Mouse (Mus musculus) megakaryocyte progenitor cell, adult 5-6 weeks (primary cell): ENCODE measurements around the gene Sh3gl3. TPM values are rescaled to one million over a fixed set of nuclear protein-coding genes. Genes with fewer than 3 reads are reported as not detected.

Experiments used
- ATAC-seq: replicated peaks from 2 replicates; pipeline ENCODE4 v1.8.0; 2016; ENCODE audit warnings: mild to moderate bottlenecking, moderate TSS enrichment, inconsistent platforms; ENCODE audit not compliant: poor library complexity
- total RNA-seq, 2 experiments: library from RNA; stranded (forward) in 1 of 2; stranded (reverse) in 1 of 2; fragments of 157-497, 149-512 nt in 1 of 2; fragments of 200-1000 nt in 1 of 2; gene quantifications; 2 replicates each; pipeline versions ENCODE4 v1.2.3 to v1.2.4; 2015 to 2017

Gene Sh3gl3
- not detected in 2 replicates for total RNA-seq (2015)
- not detected in 2 replicates for total RNA-seq (2017)

DNA sequence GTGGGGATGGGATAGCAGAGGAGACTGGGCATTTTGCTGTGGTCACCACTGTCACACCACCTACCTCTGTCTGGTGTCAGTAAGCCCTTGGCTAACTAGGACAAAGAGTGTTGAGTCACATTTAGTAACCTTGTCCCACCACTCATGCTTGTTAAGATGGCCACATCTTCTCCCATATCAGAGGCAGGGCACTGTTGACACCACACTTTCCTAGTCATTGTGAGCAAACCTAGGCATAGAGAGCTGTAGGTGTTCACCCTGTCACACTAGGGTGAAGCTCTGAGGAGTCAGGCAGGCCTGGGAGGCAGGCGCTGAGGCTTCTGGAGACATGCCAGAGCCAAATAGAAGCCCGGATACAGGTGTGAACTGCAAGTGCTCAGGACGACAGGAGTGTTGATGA, at the start of gene Sh3gl3:
Gene Sh3gl3, plus strand, starts transcription at position 301 of the 400 bp plus-strand sequence.
- no peak for ATAC-seq

DNA sequence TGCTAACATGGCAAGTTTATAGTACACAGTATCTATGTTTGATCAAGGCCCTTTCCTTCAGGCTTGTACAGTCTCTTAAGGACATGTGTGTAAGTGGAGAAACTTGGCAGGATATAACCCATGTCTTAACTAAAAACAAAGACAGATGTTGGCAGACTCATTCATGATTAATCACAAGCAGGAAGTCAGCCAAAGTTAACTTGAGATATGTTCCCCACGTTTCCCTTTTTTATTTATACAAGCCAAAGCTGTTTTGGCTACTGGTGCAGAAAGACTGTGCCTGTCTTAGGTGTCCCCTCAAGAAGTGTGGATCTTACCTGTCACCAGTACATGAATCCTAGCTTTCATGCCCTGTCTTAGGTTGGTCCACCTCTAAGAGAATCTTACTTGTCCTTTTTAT, 35.4 kb upstream of the Sh3gl3 start:
- ATAC-seq = no peak

DNA sequence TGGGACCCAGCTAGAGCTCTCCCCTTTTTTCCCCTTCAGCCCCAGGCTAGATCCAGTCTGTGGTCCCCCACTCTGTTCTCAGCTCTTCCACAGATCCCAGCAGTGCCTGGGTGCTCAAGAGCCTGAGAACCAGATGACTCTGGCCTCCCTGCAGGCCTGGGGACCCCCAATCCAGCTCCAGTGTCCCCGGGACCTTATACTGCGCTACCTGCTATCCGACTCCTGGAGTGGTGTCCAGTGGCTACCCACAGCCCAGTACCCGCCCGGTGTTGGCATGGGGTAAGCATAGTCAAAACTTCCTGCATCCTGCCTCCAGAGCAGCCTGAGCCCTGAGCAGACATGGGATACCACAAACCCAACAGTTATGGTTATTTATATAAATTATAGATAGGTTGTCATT, 26.5 kb upstream of the Sh3gl3 start:
- no peak for ATAC-seq

DNA sequence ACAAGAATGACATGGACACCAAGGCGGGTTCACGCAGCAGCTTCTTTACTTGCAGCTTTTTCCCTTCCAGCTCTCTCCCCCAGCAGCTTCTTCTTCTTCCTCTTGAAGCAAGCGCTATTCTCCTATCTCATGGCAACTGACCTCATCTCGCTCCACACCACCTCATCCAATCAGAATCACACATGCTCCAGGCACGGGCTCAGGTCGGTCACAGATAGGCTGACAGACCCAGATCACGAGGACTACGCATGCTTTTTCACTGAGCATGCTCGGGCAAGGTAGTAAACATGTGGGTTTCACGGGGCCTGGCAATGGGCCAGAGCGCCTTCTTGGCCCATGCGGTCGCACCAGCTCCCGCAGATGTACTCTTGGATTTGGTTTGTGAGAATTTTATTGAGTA, 9.0 kb upstream of the Sh3gl3 start:
- ATAC-seq = no peak

DNA sequence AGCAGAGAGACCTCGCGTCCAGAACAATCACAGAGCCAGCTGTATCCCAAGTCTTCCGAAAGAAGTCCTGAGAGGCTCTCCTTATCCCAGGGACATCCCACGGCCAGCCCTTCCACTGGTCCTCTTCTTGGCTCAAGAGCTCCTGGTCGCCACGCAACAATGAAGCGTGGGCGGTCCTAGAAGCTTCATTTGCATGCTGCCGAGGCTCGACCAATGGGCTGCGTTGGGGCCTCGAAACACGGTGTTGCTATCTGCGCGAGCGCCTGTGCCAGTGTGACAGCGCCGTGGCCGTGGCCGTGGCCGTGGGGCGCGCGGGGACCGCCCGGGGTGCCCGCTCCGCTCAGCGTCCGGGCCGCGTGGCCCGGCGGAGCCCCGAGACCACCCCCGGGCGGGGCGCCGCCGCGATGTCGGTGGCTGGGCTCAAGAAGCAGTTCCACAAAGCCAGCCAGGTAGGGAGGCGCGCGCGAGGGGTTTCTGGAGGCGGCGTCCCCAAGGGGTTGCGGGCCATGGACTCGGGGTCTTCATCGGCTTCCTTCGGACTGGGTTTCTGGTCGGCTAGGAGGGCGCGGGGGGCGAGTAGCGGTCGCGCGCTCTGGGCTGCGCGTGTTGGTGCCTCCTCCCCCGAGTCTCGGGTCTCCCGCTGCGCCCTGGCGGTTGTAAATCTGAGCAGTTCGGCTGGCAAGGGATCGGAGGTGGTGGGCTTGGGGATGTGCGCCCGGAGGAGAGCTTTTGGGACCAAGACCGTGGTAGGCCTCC, 1.1 kb downstream of the Sh3gl3 start:
- peak; percentile 88 for ATAC-seq

DNA sequence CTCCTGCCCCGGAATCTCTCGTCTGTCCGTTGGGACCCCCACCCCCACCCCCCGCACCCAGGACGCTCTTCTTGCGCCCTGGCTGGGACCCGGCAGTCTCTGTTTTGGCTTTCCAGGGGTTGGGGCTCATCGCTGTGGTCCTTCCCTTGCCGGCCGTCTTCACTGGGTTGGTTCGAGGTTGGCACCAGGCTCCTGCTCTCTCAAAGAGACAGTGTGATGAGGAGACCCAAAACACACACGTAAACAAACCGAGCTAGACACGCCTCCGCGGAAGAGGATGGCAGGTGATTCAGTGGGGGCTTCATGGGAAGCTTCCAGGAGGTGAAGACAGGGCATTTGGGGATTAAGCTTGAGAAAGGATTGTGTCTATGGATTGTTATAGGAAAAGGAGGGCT, 1.7 kb downstream of the Sh3gl3 start:
- ATAC-seq = no peak

DNA sequence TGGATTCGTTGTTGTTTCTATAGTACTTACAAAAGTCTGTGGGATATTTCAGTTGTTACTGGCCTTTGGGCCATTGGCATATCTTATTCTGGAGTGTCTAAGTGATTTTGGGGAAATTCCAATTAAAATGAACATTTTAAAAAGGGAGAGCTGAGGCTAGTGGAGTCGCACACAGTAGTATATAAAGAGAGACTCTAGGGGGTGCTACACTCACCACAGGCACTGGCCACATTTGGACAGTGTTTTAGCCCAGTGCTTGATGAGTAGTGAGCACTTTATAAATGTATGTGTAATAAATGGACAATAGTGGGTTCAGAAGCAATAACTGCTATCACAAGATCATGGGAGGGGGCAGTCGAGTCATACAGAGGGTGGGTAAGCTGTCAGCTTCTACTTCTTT, 2.6 kb downstream of the Sh3gl3 start:
- ATAC-seq = no peak

DNA sequence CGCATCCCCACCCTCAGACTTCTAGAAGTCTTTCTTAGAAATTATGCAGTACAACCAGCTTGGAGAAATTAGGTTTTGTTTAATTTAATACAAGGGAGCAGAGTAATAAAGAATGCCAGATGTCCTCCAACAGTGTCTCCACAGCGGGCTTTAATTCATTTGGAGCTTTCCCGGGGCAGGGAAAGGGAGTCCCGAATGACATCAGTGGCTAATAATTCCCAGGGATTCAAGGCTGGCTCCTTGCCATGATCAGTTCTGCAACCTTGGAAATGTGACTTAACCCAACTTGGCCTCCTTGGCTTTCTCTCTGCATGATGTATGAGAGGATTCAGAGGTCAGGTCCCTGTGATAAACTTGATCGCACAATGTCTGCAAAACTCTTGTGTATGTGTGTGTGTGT, 3.7 kb downstream of the Sh3gl3 start:
- no peak for ATAC-seq

DNA sequence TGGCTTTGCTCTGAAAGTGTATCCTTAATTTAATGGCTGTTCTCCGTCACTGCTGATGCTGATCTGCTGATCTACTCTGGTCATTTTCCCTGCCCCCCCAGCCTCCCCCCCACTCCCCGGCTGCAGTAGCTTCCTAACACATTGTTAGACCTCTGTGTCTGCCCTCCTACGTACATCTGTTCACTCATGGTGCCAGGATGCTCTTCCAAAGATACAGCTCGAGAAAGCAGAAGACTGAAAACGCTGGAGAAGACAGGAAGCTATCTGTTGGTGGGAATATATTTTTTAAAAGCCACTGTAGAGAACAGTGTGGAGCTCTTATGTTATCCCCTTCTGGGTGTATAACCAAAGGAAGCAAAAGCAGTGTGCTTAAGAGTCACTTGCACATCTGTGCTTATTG, 7.3 kb downstream of the Sh3gl3 start:
- ATAC-seq = no peak

DNA sequence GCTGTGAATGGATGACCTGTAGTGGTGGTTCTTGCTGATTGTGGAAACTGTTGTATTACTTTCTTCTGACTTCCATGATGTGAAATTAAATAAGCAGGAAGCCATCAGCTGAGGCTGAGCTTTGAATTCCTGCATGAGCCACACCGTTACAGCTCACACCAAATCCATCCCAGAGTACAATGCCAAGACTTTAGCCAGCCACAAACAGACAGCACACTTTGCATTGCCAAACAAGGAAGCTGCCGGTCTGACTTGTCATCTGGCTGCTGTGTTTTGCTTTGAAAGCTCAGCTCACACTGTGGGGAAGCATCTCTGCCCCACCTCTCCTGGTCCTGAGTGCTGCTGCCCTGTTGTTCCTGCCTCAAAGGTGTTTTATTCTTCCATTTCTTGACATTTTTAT, 9.1 kb downstream of the Sh3gl3 start:
- no peak for ATAC-seq

DNA sequence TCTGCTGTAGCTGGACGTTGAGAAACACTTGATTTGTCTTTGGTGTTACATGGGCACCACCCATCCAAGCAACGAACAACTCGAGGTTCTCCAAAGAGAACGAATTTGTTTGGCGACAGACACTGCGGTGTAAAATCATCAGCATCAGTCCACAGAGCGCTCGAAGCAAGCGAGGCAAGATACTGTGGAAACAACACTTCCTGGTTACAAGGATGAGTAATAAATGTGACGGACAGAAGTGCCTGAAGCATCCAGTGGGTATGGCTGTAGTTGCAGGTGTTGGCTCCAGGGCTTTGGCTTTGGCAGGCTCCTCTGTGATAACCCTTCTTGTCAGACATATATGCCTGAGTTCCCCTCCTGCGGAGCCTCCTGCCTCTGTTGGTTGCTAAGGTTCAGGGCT, 18.0 kb downstream of the Sh3gl3 start:
- no peak for ATAC-seq

DNA sequence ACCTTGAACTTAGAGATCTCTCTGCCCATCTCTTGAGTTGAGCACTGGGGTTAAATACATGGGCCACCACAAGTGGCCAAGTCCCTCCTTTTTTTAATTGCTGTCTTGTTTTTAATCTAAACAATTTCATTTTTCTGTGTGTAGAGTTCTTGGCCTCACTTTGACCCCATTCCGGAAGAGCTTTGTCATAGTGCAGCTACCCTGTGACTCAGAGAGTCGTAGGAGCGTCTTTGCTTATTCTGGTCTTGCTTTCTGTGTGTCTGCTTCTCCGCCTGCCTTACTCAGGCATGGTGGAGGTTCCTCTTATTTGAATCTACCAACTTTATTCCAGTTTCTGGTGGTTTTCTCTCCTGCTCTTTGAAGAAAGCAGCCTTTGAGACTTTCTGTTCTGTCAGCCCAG, 18.9 kb downstream of the Sh3gl3 start:
- ATAC-seq = no peak

DNA sequence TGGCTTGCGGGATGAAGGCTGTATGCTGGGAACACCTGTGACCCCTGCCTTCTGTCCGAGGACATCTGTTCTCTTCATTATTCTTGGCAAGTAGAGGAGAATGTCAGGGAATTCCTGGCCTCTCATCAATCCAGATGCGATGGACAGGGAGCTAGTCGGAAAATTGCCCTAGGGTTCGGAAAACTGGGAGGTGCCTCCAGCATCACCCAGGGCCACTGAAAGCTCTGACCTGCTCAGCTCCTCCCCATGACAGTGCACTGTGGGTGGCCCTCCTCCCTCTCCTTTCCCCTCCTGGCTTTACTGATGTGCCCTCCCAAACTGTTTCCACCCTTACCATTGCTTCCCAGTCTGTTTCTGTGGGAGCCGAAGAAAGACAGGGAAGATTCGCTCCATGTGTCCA, 29.5 kb downstream of the Sh3gl3 start:
- no peak for ATAC-seq

DNA sequence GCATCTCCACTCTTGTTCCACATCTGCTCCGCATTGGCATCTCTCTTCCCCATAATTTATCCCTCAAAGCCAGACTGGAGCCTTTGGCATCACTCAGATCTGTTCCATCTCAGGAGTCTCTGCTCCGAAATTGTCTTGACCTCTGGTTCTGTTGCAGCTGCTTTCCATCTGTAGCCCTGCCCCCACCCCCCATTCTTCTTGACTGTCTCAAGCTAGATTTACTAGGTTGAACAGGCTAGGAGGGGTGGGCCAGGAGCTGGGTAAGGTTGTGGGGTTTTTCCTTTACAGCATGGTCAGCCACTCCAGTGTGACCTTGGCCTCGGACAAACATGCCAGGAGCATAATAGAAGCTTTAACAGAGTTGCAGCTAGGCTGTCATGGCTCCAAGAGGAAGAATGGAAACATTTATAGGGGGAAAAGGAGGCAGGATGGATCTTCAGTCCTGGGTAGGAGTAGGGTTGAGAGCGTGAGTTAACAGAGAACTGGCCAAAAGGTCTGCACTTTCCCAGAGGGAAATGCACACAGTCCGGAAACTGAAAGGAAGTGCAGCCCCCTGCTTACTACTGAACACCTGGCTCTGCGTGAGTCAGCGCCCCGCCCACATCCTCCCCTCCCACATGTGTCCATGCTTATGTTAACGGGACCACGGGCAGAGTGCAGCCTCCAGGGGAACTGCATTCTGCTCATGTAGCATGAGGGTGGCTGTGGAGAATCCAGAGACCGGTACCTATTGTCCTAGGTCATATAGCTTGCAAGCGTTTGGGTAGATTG, 30.6 kb downstream of the Sh3gl3 start:
- ATAC-seq = peak; percentile 58

DNA sequence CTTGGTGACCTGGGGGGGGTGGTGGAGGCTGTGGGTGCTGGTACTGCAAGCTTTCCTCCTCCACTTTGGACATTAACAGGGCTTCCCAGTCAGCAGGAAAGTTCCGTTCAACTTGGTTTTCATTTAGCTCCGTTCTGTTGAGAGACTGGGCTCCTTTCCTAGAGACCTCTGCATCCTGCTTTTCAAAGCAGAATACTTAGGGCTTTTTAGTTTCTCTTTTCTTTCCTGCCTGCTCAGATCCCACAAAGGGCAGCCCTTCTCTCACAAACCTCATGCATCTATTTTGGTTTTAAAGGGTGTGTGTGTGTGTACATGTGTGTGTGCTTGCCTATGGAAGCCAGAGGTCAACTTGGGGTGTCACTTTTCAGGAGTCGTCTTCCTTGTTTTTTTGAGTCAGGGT, 31.3 kb downstream of the Sh3gl3 start:
- no peak for ATAC-seq

DNA sequence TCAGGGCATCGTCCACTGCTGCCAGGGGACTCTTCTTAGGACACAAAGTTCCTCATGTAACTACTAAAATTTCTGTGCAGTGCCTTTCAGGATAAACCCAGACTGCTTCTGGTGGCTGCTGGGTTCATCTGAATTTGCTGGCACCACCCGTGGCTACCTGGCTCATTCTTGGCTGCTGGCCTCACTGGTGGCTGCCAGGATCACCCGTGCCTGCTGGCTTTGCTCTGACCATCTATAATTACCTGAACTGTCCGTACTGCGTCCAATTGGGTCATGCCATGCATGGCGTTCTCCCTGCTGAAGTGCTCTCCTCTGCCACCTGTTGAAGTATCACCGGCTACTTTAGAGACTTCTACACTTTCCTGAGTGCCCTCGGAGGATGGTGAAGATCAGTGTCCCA, 33.1 kb downstream of the Sh3gl3 start:
- ATAC-seq = no peak

DNA sequence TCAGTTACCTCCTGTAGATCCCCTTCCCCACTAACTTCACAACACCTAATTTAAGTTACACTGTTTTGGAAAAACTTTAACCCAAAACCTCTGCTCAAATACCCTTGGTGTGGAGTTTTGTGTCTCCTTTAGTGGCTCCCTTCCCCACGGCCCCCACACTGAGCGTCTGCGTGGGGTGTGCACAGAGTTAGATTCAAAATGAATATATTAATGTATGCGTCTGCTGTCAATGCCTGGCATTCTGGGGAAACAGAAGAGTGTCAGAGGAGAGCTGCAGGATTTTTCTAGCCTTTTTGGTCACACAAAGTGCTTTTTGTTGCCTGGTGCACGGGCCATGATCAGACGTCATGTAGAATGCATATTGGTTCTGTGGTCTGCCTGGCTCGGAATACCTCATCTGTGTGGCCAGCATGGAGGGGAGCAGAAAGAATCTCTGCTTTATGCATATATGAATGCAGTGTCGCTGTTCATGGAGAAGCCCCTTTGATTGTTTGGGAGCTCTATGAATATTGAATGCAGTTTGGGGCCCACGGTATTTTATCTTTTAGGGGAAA, 47.8 kb downstream of the Sh3gl3 start:
- ATAC-seq = no peak

DNA sequence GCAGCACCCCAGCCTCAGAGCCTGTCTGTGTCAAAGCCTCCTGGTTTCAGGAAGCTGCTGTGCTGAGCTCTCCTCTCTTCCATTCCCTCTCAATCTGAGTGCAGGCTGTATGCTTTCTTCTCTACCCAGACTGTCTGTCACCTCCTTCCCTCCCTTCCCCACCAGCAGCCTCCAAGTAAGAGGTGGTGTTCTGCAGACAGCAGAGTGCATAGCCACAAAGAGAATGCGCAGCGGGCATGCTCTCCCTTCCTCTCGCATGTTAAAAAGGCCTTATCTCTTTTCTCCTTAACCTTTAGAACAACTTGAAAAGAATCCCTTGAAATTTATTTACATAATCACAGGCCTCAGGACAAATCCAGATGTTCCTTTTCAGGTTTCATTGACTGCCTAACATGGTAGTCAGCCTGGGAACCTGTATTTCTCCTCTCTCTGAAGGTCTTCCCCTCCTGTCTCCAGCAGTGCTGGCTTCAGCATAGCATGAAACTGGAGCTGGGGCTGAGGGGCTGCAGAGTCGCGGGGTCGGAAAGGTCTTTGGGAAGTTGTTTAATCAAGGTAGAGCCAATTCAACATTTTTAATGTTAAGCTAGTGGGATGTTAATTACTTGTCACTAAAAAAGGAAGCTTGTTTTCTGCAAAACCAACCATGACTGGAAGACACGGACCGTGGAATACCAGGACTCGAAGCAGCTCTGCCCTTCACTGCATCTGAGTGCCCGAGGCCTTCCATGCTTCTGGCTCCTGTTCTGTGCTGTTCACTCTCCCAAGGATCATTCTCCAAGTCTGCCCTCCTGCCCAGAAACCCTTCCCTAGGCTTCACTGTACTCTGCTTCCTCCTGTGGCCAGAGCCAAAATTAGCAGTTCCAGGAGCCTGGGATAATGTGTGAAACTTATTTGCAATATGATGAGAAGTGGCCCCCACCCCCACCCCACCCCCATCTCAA, 50.5 kb downstream of the Sh3gl3 start:
- no peak for ATAC-seq

DNA sequence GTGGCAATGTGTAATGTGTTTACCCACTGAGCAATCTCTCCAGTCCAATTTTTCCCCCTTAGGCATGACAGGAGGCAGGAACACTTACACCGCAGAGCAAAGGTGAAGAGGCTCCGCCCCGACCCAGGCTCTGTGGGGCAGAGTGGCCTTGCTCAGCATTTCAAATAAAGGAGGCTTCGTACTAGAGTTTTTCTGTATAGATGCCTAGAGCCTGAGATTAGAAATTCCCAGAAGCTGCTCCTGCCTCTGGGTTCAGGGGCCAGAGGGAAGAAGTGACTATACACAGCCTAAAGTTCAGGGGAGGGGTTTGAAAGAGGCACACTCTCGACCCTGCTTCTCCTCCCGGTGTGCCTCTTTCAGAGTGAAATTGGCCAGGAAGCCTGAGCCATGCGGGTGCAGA, 59.6 kb downstream of the Sh3gl3 start:
- no peak for ATAC-seq

DNA sequence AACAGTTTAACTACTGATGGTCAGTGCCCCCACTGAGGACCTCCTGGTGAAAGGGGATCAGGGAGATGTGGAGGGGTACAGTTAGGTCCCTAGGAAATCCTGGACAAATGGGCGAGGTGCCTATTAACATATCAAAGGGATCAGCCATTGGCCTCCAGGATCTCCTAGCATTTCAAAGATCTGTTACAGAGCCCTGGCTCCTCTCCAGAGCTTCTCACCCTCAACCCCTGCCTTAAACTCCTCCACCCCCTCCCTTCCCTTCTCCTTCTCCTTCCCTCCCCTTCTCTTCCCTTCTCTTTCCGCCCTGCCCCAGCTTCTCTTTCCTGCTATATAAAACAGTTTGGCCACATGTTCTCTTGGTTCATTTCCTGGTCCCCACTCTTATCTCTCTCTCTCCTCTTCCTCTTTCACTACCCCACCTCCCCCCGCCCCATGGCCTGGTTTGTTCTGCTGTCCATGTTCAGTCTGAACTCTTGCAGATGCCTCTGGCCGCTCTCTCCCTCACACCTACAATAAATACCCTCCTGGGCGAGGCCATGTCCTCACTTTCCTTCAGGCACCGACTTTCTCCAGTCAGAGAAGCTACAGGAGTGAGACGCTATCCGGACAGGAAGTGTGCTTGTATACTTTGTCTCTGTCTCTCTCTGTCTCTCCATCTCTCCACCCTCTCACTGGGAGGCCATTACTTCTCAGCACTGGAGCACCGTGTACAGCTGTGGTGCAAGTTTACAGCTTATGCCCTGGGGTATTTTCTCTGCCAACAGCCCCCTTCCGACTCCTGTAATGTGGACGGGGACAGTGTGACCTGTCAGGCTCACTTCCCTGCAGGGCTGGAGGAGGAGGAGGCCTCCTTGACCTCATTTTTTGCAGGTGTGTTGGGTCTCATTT, 60.6 kb downstream of the Sh3gl3 start:
- peak; percentile 80 for ATAC-seq
